Mouse (Mus musculus) heart, postnatal 0 days (tissue): ENCODE measurements around the gene Kmt2c.

Source experiments
- CTCF ChIP-seq: IDR thresholded peaks from 2 replicates; pipeline ENCODE4 v1.5.1; 2016; ENCODE audit warnings: antibody characterized with exemption, control low read depth, low read depth
- EP300 ChIP-seq: IDR thresholded peaks from 2 replicates; pipeline ENCODE4 v1.6.1; 2016; ENCODE audit warnings: antibody characterized with exemption, low read depth

GRCm38 (mm10) chr5:25497369-25497719 lies 1.2 kb downstream of the Kmt2c start:
- TF ChIP-seq CTCF (no peak), EP300 (no peak)
